Mouse (Mus musculus) heart, adult 8-10 months (tissue): ENCODE measurements around the gene Xaf1. TPM values are rescaled to one million over a fixed set of nuclear protein-coding genes. Genes with fewer than 3 reads are reported as not detected.

Experiments
- DNase-seq: peaks from one replicate; pipeline ENCODE4 v3.0.0; 2022; ENCODE audit warnings: low spot score
- total RNA-seq, 4 experiments: library from RNA; stranded (reverse); gene quantifications; 2 replicates each; pipeline ENCODE4 v1.2.4; 2022

Gene Xaf1
- 10 to 100 TPM in 1 of 4 experiments, 1 to 10 TPM in 3; 9.1 to 11.5 (median 9.2) TPM for total RNA-seq

DNA sequence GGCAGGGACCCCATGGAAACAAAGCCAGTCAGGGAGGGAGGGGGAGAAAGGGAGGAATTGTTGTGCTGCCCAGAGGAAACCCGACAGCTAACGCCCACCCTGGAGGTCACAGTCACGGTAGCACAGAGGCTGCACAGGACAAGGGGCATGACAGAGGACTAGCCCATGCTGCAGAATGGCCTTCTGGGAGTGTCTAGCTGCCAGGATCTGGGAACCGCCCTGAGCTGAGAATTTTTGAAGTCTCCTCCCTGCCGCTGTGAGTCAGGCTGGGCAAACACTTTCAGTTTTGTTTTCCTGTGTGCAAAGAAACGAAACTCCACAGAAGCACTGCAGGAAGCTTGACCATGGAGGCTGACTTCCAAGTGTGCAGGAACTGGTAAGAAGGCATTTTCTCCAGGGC, at the start of gene Xaf1:
Gene Xaf1 (plus strand): TSS at position 296 of the 400 bp plus-strand sequence.
- DNase-seq, result peak; percentile 88

DNA sequence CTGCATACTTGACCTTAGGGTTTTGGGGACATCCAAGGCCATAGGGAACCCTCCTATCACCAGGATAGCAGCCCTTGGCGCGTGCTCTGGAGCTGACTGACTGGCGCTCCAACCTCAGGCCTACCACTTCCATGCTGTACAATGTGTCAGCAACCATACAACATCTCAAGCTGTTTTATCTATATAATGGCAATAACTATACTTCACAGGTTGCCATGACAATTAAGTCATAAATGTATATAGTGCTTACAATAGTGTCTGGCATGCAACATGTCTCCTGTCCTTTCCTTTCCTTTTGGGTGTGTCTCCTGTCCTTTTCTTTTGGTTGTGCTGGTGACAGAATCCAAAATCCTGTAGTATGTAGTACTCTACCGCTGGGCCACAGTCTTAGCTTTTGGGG, 45.8 kb upstream of the Xaf1 start:
- DNase-seq, result no peak

DNA sequence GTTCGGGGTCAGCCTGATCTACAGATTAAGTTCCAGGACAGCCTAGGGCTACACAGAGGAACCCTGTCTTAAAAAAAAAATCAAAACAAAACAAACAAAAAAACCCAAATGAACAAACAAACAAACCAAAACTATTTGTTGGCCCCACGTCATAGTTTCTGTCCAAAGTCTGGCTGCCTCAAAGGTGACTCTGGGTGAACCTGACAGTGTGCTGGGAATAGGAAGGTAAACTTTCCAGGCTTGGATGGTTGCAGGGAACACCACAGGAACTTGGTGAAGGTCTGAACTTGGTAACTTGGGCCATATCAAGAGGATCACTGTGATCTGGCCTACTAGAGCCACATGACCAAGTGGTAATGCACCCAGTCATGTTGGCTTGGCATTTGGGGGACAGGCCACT, 45.0 kb upstream of the Xaf1 start:
- DNase-seq, result no peak

DNA sequence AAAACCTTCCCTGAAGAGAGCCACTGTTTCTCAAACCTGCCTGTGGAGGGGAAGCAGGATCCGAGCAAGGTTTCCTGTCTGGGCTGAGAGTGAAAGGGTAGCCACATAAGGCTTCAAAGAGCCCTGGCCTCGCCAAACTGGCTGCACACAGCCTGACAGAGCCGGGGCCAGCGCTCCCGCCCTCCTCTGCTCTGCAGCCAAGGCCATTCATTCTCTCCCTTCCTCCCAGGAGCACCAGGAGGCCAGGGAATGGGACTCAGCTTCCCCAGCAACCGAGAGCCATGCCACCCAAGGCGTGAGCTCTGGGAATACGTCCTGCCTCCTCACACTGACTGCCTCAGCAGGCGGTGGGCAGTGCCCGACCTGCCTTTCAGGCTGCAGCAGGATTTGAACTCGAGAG, 35.9 kb upstream of the Xaf1 start:
- DNase-seq, result no peak

DNA sequence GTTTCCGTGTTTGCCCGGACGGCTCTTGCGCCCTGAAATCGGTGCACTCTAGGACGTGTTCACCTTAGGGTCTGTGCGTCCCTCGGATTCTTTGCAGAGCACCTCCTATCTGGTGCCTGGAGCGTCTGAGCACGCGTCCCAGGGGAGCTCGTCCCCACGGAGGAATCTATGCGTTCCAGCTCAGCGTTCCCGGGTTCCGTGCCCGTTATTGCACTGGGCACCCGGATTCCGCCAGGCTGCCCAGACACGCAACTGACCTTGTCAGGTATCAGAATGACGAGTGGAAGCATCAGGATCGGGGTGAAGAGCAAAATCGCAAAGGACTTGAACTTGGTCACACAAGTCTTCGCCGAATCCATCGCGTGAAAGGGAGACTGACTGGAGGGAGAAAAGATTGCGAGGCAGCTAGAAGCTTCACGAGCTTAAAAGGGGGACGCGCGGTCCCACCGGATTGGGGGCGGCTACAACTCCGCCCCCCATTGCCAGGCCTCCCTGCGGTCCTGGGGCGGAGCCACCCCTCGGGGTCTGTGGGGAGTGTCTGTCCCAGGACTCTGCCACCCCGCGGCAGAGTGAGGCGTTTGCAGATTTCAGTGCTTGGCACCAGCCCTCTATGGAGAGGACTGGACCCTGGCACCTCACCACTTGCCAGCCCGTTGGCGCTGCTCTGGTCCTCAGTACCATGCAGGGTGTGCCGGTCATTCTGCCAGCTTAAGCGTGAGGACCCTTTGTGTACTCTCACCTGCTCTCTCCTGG, 35.0 kb upstream of the Xaf1 start:
- peak; percentile 7 for DNase-seq

DNA sequence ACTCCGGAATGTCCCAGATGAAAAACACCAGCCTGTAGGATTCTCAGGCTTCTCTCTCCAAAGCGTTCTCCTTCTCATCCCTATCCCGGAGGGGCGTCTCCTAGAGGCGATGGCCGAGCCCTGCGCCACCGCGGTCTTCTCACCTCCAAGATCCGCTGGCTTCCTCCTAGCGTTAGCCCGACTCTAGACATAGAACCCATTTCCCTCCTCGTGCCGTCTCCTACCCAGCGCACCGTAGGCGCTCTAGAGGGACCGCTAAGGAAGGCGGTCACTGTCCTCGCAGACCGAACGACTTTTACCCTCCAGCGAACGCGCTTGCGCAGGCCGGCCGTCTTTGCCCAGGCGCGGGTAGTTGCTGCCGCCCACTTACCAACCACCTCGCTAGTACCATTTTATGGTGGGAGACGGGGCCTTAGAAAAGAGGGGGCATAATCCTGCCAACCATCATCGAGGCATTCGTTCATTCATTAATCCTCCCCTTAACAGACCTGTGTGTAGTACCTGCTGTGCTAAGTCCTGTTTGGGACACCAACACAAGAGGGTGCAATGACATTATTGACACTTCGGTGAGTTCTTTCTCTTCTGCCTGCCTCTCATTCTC, 34.4 kb upstream of the Xaf1 start, which contains the start of gene Slc13a5:
Gene Slc13a5 (minus strand): TSS at position 263 of the 601 bp plus-strand sequence.
- DNase-seq, result no peak

DNA sequence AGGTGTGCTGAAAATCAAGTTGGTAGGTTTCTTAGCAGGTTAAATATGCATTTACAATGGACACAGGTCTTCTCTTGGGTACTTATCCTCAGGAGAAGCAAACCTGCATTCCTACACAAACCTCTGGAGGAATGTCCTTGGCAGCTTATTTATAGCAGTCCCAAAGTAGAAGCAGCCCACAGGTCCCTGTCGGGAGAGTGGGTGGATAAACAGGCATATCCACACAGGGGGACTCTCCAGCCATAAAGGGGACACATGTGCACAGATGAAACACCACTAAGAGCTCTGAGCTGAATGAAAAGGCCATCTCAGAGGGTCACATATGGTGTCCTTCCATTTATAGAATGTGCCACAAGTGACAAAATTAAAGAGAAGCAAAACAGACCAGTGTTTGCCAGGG, 29.7 kb upstream of the Xaf1 start:
- no peak for DNase-seq

DNA sequence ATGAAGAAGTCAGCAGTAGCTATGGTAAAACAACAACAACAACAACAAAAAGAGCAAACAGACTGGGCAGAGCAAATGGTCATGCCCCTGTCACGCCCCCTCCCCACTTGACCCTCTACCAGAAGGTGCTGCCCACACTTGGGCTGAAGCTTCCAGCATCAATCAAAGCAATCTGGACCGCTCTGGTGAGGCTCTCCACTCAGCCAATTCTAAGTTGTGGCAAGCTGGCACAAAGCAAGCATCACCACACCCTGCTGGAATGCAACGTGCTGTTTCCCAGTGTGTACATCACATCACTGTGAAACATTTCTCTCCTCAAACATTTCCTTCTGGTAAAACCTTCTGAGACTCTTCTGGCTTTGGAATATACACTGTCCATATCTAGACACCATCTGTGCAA, 28.1 kb upstream of the Xaf1 start:
- DNase-seq, result no peak

DNA sequence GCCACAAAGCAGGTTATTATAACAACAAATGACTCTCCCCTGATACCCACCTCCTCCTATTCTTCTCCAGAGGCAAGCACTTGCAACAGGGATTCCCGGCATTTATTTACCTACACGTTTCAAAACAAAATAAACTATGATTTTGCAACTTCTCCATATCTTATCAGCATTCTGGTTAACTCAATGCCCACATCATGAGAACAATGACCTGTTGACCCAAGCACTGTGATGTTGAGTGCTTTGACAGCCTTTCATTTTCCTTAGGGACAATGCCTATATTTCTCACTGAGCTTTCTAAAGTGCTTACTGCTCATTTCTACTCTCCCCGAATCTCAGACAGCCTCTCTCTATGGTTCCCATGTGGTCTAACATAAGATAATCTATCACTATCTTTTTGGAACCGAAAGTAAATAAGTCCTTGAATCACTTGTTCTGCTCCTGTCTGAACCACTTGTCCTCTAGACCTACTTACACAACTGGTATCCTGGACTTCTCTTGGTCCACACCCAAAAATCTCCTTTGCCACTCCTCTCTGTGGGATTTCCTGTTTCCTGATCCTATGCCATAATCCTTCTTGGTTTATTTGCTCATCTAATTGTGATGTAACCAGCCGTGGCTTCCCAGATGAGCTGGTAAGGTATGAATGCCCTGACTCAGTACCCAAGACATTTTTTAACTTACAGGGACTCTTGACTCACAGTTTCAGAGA, 20.1 kb upstream of the Xaf1 start:
- DNase-seq, result no peak

DNA sequence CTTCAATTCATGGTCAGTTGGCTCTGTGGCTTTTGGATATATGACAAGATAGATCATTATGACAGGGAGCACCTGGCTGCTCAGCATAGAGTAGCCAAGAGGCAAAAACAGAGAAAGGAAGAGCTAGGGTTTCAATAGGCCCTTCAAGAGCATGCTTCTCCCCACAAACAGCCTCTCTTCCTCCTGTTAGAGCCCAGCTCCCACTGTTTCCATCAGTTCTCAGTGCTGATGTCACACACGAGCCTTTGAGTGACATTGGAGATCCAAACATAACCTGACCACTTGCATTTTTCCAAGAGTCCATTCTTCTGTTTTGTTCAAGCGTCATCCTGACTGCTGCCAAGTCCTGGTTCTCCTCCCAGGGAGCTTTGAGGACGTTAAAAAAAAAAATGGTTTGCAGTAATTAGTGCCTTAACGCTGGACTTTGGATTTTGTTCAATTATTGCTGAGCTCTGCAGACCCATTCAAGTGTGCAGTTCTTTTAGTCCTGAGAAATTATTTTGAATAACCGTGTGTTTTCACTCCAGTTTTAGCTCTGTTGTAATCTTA, 19.5 kb upstream of the Xaf1 start:
- no peak for DNase-seq

DNA sequence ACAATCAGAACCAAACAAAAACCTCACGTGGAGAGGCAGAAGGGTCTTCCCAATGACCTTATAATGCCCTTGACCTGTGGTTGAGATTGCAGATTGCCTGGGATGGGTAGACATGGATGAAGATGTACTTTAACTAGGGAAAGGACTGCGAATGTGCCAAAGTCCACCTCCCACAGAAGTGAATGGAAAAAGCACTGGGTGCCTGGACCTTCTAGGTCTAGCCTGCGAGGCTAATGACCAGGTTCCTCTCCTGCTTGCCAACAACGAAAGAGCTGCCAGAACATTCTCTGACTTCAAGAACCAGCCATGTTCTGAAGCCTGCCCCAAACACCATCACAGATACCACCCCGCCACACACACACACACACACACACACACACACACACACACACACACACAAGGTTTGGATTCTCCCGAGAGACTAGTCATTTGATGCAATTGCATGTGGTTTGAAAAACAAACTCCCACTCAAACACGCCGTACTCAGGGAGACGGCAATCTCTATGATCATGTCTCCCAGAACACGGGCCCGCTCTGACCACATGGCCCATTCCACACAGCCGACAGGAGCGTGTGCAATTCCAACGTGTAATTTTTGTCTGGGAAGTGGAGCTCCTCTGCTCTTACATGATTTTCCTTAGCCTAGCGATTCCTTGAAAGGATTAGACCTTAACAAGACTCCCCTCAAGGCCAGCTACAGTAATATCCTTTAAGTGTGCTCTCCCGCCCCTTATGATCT, 17.8 kb upstream of the Xaf1 start:
- DNase-seq, result no peak

DNA sequence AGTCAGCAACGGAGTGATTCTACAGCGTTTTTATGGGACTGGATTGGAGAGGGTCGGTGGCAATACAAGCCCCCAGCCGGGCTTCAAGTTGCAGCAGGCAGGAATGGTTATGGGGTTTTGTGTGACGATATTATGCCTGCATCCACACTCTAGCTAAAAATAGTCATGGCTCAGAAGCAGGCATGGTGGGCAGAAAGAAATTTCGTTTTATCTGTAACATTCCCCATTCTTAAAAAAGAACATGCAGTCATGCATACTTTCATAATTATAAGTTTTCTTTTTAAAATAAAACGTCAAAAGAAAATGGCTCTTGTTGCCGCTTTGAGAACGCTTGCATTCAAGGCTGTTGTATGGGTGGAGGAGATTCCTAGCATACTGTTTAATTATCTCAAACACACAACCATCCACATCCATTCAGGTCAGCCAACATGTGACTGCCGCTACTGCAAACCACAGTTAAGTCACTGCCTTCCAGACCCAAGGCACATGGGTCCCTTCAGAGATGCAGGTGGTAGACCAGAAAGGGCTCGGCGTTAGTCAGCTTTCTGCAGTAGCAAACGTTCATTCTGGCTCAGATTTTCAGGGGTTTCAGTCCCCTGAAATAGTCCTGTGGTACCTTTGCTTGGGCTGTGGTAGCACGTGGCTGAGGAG, 16.8 kb upstream of the Xaf1 start:
- DNase-seq, result no peak

DNA sequence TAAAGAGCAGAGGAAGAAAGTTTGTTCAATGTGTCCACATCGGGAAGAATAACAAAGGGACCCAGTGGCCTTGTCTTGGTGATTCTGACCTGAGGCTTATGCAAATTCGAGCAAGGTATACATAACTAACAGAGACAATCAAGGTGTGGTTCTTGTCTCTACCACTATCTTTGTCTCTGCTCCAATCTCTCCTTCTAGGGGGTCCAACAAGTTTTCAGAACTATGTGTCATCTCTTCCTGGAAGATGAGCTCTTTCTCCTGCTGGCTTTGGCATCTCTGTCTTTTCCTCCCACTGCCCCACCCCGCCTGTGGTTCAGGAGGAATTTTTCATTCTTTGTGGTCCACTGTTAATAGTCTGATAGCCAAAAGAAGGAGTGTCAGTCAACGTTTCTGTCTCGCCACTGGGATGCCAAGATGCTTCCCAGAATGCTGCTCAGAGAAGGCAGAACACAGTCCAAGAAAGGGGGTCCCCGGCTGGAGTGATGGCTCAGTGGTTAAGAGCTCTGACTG, 15.4 kb upstream of the Xaf1 start:
- no peak for DNase-seq

DNA sequence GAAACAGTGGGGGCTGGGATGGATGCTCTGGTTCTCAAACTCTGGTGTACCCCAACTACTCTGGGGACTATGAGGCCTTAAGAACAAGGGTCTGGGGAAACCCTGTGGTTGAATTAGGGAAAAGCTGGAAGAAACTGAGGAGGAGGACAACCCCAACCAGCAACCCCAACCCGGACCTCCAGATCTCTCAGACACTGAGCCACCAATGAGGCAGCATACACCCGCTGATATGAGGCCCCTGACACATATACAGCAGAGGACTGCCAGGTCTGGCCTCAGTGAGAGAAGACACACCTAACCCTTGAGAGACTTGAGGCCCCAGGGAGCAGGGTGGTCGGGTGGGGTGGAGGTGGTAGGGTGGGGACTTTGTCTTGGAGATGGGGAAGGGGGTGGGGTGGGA, 14.8 kb upstream of the Xaf1 start:
- DNase-seq, result no peak

DNA sequence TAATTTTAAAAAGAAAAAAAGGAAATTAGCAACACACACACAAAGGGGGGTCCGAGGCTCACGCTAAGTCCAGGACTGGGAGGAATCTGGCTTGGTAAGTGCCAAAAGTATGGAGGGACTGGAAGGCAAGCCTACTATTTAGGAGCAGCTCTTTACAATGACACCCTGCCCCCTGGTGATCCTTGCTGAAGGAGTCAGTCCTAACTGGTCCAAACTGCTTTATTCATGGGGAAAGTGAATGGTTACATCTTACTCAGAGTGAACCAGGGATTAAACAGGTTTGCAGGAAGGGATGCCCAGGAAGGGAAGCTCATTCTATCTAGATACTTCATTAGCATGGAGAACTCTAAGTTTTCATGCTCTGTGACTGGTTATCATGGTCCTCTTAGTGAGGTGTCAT, 14.3 kb upstream of the Xaf1 start:
- no peak for DNase-seq

DNA sequence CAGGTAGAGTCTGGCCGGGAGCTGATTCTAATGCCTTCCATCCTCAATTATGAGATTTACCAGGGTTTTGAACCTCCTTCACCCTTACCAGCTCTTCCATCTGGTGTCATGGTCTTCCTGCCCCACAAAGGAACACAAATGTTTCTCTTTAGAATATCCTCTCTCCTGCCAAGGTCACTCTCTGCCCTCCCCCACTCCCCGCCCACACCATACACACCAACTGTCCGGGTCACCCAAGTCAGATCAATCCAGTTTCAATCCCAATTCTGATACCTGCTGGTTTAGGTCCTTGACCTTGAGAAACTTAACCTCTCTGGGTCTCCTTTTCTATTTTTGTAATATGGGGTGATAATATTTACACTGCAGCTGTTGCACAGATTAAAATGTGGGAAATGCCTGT, 13.9 kb upstream of the Xaf1 start:
- no peak for DNase-seq

DNA sequence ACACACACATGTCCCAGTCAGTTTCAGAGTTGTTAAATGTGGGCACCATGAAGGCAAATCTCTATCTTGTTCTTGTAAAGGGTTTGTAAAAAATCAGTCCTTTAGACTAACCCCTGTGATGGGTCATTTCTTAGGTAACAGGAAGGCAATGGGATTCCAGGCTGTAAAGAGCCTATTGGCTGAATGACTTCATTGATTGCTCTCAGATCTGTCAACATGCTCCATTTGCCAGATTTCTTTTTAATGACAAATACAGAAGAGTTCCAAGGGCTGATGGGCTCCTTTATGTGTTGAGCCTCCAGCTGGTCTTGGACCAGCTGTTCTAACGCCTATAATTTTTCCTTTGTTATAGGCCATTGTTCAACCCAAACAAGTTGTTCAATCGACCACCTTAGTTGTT, 8.3 kb upstream of the Xaf1 start:
- DNase-seq, result no peak

DNA sequence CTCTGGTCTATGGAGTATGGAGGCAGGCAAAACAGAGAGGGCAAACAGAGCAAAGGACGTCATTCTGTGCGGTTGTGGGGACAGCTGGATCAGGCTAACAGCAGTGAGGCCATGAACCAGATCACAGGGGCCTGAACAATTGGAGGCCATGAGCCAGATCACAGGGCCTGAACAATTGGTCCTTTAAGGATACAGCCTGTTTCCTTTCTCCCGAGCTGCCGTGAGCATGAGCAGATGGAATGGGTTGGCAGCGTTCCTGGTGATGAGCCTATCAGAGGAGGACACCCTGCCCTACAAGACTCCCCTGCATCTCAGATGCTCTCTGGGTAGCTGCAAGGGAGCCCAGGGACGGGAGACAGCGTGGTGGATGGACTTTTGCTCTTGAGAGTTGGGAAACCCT, 801 bp downstream of the Xaf1 start:
- DNase-seq, result peak; percentile 51

DNA sequence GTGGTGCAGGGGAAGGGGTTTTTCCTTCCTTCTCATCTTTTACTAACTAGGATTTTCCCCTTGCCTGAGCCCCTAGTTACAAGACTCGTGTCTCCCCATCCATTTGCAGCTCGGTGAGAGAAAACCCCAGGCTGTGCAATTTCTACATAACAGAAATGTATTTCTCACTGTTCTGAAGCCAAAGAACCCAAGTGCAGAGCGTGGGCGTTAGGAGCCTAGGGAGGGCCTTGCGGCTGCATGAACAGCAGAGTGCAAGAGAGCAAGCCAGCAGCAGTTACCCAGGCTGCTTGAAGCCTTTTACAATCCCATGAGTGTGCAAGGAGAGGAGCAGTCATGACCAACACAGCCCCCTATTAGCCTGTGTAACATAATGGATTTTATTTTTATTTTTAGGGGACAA, 6.0 kb downstream of the Xaf1 start:
- no peak for DNase-seq

DNA sequence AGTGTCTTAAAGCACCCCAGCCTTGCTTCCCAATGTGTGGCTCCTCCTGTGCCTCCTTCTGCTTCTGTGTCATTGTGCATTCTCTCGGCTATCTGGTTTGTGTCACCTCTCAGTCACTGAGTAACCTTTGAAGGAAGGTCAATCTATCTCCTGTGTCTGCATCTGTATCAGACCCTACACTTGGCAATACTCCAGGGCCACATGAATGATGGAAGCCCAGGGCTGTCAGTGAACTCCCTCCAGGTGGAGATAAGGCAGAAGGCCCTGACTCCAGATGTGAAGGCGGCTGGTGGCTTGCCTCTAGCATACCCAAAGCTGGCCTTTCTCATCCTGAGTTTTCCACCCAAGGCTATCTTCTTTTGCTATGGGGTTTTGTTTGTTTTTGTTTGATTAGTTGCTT, 7.6 kb downstream of the Xaf1 start:
- no peak for DNase-seq

DNA sequence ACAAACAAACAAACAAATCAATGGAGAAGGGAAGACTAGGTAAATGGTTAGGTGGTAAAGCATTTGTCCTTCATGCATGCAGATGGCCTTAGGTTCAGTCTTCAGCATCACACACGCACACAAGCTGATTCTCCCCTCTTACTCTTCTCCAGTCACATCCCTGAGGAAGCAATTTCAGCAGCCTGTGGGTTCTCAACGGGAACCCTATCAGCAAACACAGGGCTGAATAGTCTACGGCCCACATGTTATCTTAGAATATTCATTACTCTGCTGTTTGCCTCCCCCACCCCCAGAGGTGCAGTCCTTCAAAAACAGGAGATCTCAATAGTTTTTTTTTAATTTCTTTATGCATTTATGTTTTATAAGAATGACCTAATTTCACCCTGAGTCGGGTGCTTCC, 9.1 kb downstream of the Xaf1 start:
- no peak for DNase-seq
